12 mouse cellular contexts compared by ENCODE assay signal in genomic region chr3:80334446-80334893, GRCm38 (mm10).
A peak's percentile ranks its signal among the peaks of the same experiment; 100 is the strongest.
DNase-seq lines count a peak whose midpoint lies in the region; ATAC-seq lines count a peak whose summit lies in the region.
"Had no signal": no experiment of that assay in that cellular context is flagged by ENCODE, and none has a peak within 500 bp of the region (broad histone marks: within the 10 kb centered on the region; RNA-seq: fewer than 3 reads in every experiment).

No protein-coding gene starts in this region.

- no peak overlapping the region for H3K4me3 ChIP-seq in hindbrain, embryonic 14.5 days (replicated peaks; ENCODE audit: low read length)
- H3K4me3 ChIP-seq in embryonic facial prominence, embryonic 10.5 days = no peak overlapping the region
- H3K4me3 ChIP-seq: limb, embryonic 10.5 days; myocyte had no signal

- no peak overlapping the region for H3K4me2 ChIP-seq in hindbrain, embryonic 14.5 days (replicated peaks)

- H3K9ac ChIP-seq in hindbrain, embryonic 14.5 days = no peak overlapping the region

- H3K4me1 ChIP-seq in hindbrain, embryonic 14.5 days (replicated peaks; ENCODE audit: control insufficient read depth, insufficient read depth, low read length) = peaks cover 10% of the 10 kb centered on the region
- H3K4me1 ChIP-seq in embryonic facial prominence, embryonic 10.5 days = no peaks in the 10 kb centered on the region
- H3K4me1 ChIP-seq: limb, embryonic 10.5 days had no signal

- WGBS in hindbrain, embryonic 14.5 days = 13% methylated on average over 4 of the region's 4 CpGs
- 75% methylated on average over 4 of the region's 4 CpGs for WGBS in embryonic facial prominence, embryonic 10.5 days

- ATAC-seq in hindbrain, embryonic 14.5 days (ENCODE audit: low FRiP score) = peak; percentile 82

- 0 out of 2 replicates have a peak overlapping the region, but pooled peaks have one; percentile 38 for H3K27ac ChIP-seq in hindbrain, embryonic 14.5 days
- no peak overlapping the region for H3K27ac ChIP-seq in embryonic facial prominence, embryonic 10.5 days (replicated peaks)
- H3K27ac ChIP-seq: limb, embryonic 10.5 days had no signal

- H3K9me3 ChIP-seq in hindbrain, embryonic 14.5 days (ENCODE audit: control insufficient read depth, low read length) = no peaks in the 10 kb centered on the region
- H3K9me3 ChIP-seq in embryonic facial prominence, embryonic 10.5 days = no peaks in the 10 kb centered on the region
- H3K9me3 ChIP-seq: limb, embryonic 10.5 days had no signal

- no peaks in the 10 kb centered on the region for H3K27me3 ChIP-seq in hindbrain, embryonic 14.5 days (ENCODE audit: control insufficient read depth, insufficient read depth, low read length)
- H3K27me3 ChIP-seq in embryonic facial prominence, embryonic 10.5 days (replicated peaks; ENCODE audit: low read depth, poor library complexity, severe bottlenecking) = no peaks in the 10 kb centered on the region

- DNase-seq in R1 (ENCODE audit: low read depth, low spot score) = peak; percentile 5
- DNase-seq in brain, adult 2 months (ENCODE audit: low read depth, low spot score) = peak; percentile 72
- DNase-seq in hindbrain, embryonic 14.5 days (ENCODE audit: low spot score) = peak; percentile 48
- DNase-seq in mesoderm, embryonic 11.5 days (ENCODE audit: low read depth, low spot score) = peak; percentile 25
- DNase-seq in natural killer cell, adult 2 months (ENCODE audit: low spot score in 2 of 2) = no peak
- DNase-seq in kidney, postnatal 14 days = no peak
- no peak for DNase-seq in embryonic facial prominence, embryonic 10.5 days (ENCODE audit: low spot score)
- DNase-seq: kidney, adult 18-20 months; lung, adult 2 months; thymus, adult 2 months had no signal

- H3K36me3 ChIP-seq in hindbrain, embryonic 14.5 days (replicated peaks; ENCODE audit: control insufficient read depth, insufficient read depth) = no peaks in the 10 kb centered on the region
- no peaks in the 10 kb centered on the region for H3K36me3 ChIP-seq in embryonic facial prominence, embryonic 10.5 days (replicated peaks)
- H3K36me3 ChIP-seq: limb, embryonic 10.5 days had no signal

Comparison
In these comparisons a context has a peak if more than half of its experiments do, and no peak if none do; other contexts are left out.
1. DNase-seq: peak in R1 (single experiment), brain, adult 2 months (single experiment), hindbrain, embryonic 14.5 days (single experiment) and mesoderm, embryonic 11.5 days (single experiment); none in natural killer cell, adult 2 months (0 of 2), kidney, postnatal 14 days (single experiment) and embryonic facial prominence, embryonic 10.5 days (single experiment).